Mouse (Mus musculus) ES-CJ7 (cell line): Measurements from ENCODE around the gene 1110032F04Rik.
"Not testable (repeated sequence)": the region's sequence is repeated elsewhere in the genome, so short reads cannot be mapped to it uniquely, and the experiment has no call there.

Source experiments
- DNase-seq: peaks from one replicate; pipeline ENCODE4 v3.0.0; 2011; ENCODE audit warnings: low read depth, low spot score

1110032F04Rik gene

DNA sequence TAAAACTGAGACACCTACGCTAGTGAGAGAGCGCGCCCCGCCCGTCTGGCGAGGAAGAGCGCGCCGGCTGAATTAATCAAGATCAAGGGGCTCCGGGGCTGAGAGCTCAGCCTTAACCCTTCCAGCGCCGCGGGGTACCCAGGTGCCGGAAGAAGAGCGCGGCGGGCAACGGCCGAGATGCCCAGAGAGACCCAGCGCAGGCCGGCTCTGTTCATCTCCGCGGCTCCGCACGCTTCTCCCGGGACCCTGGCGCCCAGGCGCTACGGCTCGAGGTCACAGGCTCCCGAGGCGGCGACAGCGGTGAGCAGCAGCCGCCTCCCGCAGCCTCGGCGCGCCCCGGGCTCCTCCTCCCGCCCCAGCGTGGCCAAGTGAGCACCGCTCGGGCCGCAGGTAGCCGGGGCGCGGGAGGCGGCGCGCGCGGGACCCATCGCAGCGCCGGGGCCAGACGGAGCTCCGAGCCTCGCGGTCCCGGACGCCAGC is at the start of gene 1110032F04Rik:
Gene 1110032F04Rik (plus strand): TSS at position 376 of the 480 bp plus-strand sequence.
- DNase-seq, result peak; percentile 48

DNA sequence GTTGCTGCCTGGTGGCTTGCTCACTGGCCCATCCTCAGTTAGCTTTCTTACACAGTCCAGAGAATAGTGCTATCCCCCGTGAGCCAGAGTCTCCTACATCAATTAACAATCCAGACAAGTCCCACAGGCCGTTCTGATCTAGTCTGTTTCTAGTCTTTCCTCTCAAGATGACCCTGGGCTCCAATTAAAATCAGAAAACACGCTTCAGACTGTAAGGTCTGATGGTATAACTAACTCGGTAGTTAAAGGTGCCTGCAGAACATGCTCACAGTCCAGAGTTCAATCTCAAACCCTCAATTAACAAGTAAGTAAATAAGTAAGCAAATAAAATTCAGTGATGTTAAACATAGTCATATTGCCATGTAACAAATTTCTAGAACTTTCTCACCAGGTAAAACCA is 48.0 kb upstream of the 1110032F04Rik start:
- no peak for DNase-seq

DNA sequence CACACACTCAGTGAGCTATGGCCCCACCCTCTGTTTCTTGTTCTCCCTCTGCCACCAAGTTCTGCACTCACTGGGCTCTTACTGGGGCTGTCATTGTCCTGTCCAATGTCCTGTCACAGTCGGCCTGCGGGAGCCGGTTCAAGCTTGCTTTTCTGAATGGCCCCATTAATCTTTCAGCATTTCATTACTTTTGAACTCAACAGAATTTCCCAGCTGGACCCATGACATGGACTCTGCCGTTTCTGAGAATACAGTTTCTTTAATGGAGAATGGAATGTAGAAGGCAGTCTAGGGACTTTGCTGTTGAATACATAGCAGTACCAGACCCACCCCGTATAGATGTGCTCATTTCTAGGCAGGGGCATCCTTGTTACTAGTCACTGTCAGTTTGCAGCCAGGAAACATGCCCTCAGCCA is 47.5 kb upstream of the 1110032F04Rik start:
- no peak for DNase-seq

DNA sequence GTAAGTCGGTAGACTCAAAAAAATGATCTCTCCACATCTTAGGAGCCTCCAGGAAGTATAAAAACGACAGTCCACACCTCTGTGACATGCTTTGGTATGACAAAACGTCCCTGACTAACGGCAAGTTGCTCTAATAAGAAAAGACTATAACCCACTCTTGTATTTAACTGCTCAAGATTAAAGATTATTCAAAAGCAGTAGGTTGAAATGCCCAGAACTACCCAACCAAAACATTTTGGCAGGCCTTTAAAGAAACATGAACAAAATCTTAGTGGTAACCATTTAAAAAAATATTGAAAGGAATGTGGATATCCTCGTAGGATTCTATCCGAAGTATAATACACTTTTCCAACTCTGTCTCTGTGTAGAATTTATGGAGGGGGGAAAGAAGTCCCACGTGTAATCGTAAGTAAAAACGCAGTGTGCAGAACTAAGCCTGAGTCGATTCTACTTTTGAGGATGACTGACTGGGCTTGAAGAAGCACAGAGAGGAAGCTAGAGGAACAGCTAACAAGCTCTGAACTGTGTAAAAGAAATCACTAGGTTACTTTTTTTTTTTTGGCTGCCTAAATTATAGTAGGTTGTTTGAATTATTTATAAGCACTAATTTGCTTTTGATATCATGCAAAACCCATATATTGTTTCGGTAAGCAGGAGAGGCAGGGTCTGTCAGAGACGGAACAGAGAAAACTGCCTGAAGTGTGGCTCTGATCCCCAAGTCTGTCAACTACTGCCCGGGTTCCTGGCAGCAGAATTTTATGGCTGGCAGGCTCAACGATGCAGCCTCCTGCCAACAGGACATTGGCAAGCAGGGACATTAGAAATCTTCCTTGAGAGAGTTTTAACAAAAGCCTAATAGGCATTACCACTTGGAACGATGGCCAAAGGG is 45.3 kb upstream of the 1110032F04Rik start:
- no peak for DNase-seq

DNA sequence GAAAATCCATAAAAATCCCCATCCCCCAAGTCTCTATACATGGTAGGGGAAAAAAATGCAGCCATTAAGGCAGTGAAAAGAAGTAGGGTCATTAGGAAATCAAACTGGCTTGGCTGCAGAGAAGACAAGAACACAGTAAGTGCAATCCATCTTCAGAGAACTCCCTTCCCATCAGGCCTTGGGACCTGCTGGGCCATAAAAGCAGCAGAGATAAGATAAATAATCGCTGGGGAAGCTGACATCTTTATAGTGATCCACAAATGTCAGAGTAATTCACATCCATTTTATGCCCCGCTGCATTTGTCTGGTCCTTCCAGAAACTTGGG is 44.7 kb upstream of the 1110032F04Rik start:
- DNase-seq, result no peak

DNA sequence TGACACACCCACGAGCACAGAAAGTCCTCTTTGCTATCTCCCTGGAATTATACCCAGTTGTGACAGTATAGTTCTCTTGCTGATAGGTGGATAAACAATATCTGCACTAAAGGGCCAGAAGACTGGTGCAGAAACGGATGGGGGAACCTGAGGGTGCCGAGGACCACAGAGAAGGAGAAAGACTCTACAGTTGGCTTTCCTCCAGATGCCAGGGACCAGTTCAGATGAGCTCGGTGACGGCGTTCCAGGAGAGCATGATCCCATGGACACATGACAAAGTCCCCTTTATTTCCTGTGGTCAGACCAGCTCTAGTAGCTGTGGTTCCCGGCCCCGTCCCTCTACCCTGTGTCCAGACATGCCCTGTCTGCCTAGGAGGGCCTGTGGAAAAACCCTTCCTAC is 44.2 kb upstream of the 1110032F04Rik start:
- no peak for DNase-seq

DNA sequence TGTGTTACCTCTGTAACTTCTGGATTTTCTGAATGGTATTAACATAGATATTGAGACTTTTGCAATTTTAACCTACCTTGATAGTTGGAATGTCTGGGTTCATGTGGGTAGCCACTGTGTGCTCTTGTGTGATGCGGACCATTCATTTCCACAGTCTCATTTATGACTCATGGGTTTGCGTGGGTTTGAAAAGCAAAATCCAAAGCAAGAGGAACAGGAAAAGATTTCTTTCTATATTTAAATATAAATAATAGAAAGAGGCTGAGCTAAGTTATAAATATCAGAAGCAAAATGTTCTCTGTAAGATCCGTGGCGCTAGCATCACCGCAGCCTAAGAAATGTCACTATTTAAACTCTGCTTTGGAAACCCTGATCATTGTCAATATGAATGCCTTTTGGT is 41.7 kb upstream of the 1110032F04Rik start:
- no peak for DNase-seq

DNA sequence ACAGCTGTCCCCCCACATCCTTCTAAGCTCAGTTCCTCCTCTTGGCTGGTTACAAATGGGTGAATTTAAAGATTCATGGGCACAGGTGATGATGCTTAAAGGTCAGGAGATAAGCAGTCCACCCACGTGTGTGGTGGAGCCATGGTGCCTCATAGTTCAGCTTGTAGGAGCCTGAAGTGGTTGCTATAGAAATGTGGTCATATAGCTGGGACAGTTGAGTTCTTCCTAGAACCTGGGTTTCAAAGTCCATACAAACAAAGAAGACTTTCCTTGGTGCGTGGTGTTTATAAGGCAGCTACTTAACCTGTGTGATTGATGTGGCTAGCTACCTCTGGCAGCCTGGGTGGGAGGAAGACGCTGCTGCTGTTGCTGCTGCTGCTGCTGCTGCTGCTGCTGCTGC is 39.4 kb upstream of the 1110032F04Rik start:
- no peak for DNase-seq

DNA sequence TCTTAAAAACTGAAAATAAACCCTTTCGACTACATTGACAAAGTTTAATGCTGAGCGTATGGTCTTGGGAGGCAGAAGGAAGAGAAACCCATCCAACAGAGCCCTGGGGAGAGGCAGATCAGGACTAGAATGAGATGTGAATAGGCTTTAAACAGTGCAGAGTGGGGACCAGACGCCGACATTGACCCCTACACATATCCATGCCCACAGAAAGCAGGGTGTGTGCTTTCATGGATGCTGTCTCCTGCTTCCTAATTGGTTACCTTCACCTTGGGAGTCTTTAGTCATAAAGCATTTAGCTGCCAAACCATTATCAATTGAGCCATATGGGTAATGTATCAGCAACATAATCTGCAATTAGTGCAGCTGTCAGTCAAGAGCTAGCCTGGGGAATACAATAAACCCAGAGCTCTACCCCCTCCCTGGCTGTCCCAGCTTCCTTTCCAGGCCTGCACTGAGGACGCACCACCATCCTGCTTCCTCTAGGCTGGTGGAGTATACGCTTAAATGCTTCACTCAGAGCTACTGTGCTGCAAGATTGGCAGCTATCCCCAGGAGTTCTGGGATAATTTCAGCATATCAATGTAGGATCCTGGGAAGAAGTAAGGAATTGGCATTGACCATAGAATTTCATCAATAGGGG is 32.4 kb upstream of the 1110032F04Rik start:
- DNase-seq, result no peak

DNA sequence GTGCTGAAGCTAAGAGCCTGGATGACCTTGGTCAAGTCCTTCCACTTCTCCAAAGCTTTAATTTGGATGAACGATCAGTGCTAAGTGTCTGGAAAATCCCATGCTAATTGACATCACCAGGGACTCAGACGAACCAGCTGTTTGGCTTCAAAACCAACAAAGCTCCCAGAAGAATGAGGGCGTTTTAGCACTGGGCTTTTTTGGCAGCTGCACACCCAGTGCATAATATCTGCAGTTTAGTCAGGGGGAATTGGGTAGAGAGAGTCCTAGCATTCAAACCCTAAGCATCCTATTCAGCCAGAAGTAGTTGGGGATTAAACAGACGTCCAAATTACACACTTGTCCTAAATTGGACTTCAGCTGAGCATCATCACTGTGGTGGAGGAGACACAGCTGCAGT is 29.2 kb upstream of the 1110032F04Rik start:
- DNase-seq, result no peak

DNA sequence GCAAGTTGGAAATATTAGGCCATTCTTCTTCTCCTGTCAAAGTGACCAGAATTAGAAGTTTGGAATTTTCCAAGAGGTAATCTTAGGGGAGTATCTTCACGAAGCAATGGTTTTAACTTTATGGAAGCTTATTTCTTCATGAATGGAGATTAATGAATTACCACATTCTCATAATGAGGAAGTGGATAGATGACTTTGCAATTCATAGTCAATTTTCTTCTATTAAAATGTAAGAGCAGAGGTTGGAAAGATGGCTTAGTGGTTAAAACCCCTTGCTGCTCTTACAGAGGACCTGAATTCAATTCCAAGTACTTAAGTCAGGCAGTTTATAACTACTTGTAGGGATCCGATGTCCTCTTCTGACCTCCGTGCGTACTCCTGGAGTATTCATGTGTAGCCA is 25.4 kb upstream of the 1110032F04Rik start:
- DNase-seq, result no peak

DNA sequence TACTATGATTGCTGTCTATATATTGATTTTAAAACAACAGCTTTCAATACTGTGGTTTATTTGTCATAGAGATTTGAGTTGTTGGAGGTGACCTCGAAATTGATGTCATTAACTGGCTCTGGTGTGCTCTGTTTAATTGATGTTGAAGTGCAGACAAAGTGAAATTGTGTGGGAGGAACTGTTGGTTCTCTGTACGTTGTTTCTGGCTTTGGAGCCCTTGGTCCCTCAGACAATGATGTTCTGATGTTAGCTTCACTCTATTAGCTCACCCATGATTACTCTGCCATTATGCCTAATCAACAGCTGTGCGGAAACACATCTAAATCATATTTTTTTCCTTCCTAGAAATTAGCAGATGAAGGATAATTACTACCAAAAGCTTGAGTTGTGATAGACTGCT is 21.1 kb upstream of the 1110032F04Rik start:
- DNase-seq, result no peak

DNA sequence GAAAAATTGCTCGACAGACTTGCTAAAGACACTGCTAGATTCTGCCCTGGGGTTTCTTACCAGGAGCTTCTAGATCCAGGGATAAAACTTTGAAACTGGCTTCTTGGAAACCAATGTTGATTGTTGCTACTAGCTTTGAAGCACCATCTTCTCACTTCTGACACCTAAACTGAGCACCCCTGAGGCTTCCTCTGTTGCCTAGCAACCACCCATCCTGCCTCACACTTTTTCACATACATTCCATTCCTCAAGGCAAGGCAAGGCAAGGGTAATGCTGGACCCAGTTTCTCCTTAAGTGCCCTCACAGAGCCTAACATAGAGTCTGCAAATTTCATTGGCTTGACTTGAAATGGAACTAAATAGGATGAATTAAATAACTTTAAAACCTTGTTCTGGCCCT is 17.0 kb upstream of the 1110032F04Rik start:
- no peak for DNase-seq

DNA sequence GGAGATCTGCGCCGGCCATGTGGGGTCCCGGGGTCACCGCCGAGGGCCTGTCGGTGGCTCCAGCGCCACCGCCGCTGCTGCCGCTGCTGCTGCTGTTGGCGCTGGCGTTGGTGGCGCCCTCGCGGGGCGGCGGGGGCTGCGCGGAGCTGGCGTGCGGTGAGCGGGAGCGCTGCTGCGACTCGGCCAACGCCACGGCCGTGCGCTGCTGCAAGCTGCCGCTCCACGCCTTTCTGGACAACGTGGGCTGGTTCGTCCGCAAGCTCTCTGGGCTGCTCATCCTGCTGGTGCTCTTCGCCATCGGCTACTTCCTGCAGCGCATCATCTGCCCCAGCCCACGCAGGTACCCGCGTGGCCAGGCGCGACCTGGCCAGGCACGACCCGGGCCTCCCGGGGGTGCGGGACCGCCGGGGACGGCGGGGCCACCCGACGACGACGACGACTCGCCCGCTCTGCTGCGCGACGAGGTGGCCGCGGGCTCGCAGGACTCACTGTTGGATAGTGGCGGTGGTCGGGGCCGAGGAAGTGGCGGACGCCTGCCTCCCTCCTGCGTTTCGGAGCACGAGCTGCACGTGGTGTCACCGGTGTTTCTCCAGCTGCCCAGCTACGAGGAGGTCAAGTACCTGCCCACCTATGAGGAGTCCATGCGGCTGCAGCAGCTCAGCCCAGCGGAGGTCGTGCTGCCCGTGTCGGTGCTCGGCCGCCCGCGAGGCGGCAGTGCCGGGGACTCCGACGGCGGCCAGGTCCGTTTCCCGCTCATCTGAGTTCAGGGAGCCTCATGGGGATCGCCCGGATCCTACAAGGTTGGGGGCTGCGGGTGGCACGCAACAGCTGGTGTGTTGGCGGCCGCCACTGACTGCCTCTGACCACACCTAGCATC is 543 bp downstream of the 1110032F04Rik start:
- DNase-seq, result peak; percentile 25

DNA sequence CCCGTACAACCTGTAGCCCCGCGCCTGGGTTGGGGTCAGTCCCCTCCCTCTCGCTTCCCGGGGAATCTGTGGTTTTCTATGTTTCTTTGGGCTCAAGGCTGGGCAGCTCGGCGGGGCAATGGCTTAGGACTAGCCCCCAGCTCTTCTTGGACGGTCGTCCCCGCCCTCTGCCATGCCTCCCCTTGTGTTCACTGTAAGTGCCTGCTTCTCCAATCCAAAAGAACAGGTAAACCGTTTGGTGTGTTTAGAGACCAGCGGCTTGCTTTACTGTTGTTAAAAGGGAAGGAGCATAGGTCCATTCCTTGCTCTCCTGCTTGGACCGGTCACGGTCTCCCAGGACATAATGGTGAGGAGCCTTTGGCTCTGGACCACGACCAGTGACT is 1.2 kb downstream of the 1110032F04Rik start:
- DNase-seq, result peak; percentile 12

DNA sequence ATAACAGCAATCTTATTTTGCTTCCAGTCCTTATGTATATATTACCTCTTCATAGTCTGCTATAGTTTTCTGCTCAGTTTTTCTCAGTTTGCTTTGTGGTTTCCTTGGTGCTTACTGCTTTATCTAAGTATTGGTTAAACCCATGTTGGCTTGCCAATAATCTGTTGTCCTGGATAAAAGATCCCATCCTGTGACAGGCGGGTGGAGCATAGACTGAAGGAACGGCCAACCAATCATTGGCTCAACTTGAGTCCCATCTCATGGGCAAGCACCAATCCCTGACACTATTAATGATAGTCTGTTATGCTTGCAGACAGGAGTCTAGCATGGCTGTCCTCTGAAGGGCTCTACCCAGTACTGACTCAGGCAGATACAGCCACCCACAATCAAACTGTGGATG is 4.7 kb downstream of the 1110032F04Rik start:
- no peak for DNase-seq

DNA sequence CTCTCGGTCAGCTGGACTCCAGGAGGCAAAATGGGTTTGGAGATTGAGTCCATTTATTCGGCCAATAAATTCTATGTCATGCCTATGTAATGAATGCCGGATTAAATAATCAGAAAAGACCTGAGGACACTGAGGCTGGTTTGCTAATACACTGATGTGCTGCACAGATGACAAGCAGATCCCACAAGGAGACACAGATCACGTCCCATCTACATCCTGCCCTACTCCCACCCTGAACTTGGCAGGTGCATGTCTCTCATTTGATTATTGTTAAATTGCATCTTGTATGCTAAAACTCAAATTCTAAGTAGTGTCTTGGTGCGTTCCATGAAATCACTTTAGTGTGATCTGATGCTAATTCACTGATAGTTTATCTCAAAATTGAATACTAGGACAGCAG is 17.5 kb downstream of the 1110032F04Rik start:
- DNase-seq, result no peak

DNA sequence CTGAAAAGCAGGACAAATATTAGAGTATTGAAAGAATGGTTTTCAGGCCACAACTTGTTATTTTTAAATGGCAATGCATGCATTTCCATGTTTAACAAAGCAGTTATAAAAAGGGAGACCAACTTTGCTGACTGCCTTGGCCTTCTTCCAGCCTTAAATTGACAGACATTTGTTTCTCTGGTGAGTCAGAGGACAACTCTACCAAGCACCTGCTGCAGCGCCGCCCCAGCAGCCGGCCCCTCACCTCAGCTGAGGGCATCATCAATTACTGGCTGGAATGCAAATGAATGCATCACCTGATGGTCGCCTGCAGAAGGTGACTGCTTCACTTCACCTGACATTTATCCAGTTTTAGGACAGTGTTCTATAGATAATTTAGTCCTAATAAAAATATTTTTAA is 26.0 kb downstream of the 1110032F04Rik start:
- DNase-seq, result no peak

DNA sequence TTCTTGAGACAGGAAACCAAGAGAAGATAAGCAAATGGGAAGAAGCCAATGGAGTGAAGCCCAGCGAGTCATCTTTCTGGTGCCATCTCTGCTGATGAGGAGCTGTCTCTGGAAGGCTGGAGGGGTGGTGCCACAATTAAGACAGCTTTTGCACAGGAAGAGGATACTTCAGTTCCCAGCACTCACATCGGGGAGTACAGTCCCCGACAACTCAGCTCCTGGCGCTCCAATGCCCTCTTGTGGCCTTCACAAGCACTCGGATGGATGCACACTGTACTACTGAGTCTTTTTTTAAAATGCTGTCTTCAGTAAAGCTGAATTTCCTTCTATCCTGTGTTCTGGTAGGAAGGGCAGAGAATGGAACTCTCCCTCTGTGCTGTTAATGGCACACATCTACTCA is 27.8 kb downstream of the 1110032F04Rik start:
- peak; percentile 56 for DNase-seq

DNA sequence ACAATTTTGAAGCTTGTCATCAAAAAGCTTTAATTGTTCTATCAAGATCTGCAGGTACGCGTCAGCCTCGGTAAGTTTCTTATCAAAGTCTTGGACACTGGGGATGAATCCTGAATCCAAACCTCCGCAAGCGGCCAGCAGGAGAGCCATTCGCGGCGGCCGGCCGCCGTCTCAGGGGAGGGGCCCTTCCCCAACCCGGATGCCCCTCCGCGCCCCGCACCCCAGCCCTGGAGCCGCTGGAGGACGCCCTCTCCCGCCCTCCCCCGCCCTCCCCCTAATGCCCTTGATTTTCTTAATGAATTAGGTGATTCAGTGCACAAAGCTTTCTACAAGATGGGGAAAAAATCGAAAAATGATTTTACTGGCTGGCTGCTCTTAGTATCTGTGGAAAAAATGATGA is 33.2 kb downstream of the 1110032F04Rik start:
- not testable (repeated sequence) for DNase-seq

DNA sequence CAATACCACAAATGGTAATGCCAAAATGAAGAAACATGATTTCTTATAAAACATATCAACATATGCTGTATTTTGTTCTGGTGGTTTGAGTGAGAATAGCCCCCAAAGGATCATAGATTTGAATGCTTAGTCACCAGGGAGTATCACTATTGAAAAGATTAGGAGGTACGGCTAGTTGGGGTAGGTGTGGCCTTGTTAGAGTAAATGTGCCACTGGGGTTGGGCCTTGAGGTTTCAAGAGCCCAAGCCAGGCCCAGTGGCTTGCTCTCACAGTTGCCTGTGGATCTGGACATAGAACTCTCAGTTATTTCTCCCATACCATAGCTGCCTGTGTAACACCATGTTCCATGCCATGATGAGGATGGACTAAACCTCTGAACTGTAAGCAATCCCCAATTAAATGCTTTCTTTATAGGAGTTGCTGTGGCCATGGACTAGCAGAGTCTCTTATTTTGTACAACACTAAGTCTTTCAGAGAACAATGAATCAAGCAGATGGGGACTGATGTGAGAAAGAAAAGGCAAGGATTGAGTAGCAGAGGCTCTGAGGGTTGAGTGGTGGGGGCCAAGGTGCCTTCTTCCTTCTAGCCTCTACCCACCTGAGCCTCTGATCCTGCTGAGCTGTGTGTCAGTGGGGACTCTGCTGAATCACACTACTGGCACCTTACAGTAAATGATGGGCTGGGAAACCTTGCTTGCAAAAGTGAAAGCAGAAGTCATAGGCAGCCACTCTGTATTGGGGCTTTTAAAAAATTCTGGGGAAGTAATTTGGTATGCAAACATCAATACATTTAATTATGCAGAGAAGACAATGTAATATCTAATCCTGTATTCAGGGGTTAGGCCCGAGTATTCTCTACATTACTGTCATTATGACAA is 35.8 kb downstream of the 1110032F04Rik start:
- no peak for DNase-seq
